Mouse (Mus musculus) midbrain, embryonic 11.5 days (tissue): ENCODE measurements around the gene 1700030K09Rik. TPM values are rescaled to one million over a fixed set of nuclear protein-coding genes. Genes with fewer than 3 reads are reported as not detected.

Experiments
- ATAC-seq: fragments of 200-750 bp; cut with Nextera tagmentation; 2 replicates; pipeline ENCODE4 v1.8.0; 2017; ENCODE audit warnings: moderate TSS enrichment, moderate library complexity; ENCODE audit not compliant: low FRiP score
- DNase-seq: peaks from one replicate; pipeline ENCODE4 v3.0.0; 2015; ENCODE audit warnings: low spot score; ENCODE audit errors: missing footprints
- H3K27ac ChIP-seq: fragments of 300-500 bp; sonication (generic); 2 replicates; pipeline ENCODE4 v1.5.1; 2014; ENCODE audit warnings: low read depth, low read length
- H3K27me3 ChIP-seq: fragments of 300-500 bp; sonication (generic); 2 replicates; pipeline ENCODE4 v1.6.1; 2014; ENCODE audit warnings: mild to moderate bottlenecking, low read length, moderate library complexity, mixed read lengths; ENCODE audit not compliant: control insufficient read depth, insufficient read depth
- H3K36me3 ChIP-seq: fragments of 300-500 bp; sonication (generic); 2 replicates; pipeline ENCODE4 v1.6.1; 2014; ENCODE audit warnings: mild to moderate bottlenecking, low read length, moderate library complexity, mixed read lengths; ENCODE audit not compliant: control insufficient read depth, insufficient read depth
- H3K4me1 ChIP-seq: fragments of 300-500 bp; sonication (generic); 2 replicates; pipeline ENCODE4 v1.6.1; 2014; ENCODE audit warnings: low read length; ENCODE audit not compliant: control insufficient read depth, insufficient read depth
- H3K4me2 ChIP-seq: fragments of 300-500 bp; sonication (generic); 2 replicates; pipeline ENCODE4 v1.6.1; 2014; ENCODE audit warnings: mild to moderate bottlenecking, moderate library complexity
- H3K4me3 ChIP-seq: fragments of 300-500 bp; sonication (generic); 2 replicates; pipeline ENCODE4 v1.5.1; 2014; ENCODE audit warnings: low read depth, low read length
- H3K9ac ChIP-seq: fragments of 300-500 bp; sonication (generic); 2 replicates; pipeline ENCODE4 v1.6.1; 2014; ENCODE audit warnings: low read length
- H3K9me3 ChIP-seq: fragments of 300-500 bp; sonication (generic); 2 replicates; pipeline ENCODE4 v1.6.1; 2016; ENCODE audit warnings: low read length; ENCODE audit not compliant: control insufficient read depth
- WGBS: fragments of 180-500 bp; shearing (Covaris S2); extraction: QIAGEN DNeasy Blood & Tissue Kit; methylation state at CpG from one replicate; pipeline ENCODE4 v1.1.7; 2014; 5-methylcytosine and 5-hydroxymethylcytosine counted together
- polyA plus RNA-seq: library from polyadenylated mRNA; unstranded; fragments of >200 nt; fragmentation: Nextera tagmentation; extraction: Ambion mirVana; gene quantifications from 2 replicates; pipeline ENCODE4 v1.2.1, GENCODE M21; 2014

Gene 1700030K09Rik
- polyA plus RNA-seq, 1 experiment from 2014 or later, result 13.5 TPM

DNA sequence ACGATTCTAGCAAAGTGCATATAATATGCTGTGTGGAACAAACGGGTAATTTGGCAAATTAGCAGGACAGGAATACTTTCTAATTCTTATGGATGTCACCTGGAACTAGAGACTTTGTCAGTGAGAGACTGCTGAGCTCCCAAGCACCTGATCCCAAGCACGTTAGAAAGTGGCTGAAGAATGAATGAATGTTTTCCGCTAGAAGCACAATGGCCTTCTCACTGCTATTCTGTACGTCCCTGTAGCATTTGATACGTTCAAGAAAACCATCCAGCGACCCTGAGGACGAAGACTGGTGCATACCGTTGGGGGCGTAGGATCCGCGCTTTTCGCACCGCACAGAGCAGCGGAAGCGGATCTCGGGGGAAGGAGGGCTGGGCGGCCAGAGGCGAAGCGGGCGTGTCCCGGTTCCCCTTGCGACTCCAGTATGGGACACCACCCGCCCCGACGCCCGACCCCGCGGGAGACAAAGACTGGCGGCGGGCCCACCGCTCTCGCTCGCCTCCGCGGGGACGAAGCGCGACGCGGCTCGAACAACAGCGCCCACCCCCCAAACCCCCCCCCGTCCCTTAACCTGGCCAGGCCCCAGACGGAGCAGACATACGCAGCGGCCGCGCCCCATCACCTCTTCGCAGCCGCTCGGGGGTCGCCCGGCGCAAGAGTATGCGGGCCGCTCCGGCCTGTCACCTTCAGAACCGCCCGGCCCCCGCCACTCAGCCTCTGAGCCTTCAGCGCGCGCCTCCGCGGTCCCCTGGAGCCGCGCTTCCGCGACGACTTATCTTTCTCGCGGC is 22.9 kb upstream of the 1700030K09Rik start:
- Histone ChIP-seq H3K27ac (peak overlapping the region; percentile 32; the same call in 1 of the 2 replicates), H3K4me1 (peaks cover 11% of the 10 kb centered on the region)
- DNase-seq, result peak; percentile 94

DNA sequence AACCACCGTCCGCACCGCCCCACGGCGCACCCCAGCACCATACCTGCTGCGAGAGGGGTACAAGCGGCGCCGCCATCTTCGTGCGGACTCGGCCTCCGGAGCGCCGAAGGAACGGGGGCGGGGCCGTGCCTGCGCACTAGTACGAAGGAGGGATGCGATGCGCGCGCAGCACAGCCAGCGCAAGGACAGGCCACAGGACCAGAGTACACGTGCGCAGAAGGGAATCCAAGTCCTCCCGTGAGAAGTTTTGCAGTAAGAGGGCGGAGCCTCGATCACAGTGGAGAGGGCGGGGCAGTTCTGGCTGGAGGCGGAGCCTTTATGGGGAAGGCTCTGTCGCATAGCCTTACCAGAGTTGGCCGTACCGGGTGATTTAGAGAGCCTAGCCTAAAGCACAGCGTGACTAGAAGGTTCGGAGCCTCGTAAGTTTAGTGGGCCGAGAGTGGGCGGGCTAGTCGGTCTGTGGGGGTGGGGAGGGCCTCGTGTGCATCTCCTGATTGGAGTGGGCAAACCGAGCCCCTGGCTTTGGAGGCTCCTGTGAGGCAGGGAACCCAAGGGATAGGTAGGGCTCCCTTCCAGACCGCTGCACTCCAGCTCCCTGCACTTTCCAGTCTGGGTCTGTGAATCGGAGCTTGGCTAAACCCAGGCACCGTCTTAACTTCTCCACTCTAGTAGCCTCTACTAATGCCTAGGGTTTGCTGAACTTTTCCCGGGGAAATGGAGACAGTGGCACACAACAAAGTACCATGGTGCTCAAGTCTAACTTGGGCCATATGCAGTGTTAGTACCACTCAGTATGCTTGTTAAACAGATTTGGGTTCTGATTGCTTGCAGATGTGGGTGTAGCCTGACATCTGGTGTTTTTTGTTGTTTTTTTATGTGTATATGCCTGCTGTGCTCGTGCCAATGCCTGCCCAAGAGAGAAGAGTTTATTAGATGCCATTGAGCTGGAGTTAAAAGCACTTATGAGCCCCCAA is 22.0 kb upstream of the 1700030K09Rik start, which contains the start of gene Eps15l1:
Gene Eps15l1, minus strand, starts transcription at position 99 of the 974 bp plus-strand sequence.
- peak within 1 kb of the TSS; percentile 64 for H3K4me2 ChIP-seq
- H3K27ac ChIP-seq, result peak within 1 kb of the TSS; percentile 32; the same call in 1 of the 2 replicates
- ATAC-seq (peak; percentile 97), DNase-seq (peak; percentile 100)
- no peaks in the 10 kb centered on the region for H3K9me3 ChIP-seq
- H3K4me3 ChIP-seq, result peak within 1 kb of the TSS; percentile 94
- H3K4me1 ChIP-seq, result peaks cover 11% of the 10 kb centered on the region
- H3K27me3 ChIP-seq, result no peaks in the 10 kb centered on the region
- H3K36me3 ChIP-seq, result 0 out of 2 replicates have a peak, but pooled peaks cover 3% of the 10 kb centered on the region
- peak within 1 kb of the TSS; percentile 87 for H3K9ac ChIP-seq
- WGBS, result 1% methylated on average over 48 of the region's 48 CpGs

More for the DNA sequence above, 22.9 kb upstream of the 1700030K09Rik start:
- Histone ChIP-seq H3K36me3 (0 out of 2 replicates have a peak, but pooled peaks cover 3% of the 10 kb centered on the region), H3K4me3 (peak overlapping the region; percentile 94), H3K27me3 (no peaks in the 10 kb centered on the region), H3K9ac (peak overlapping the region; percentile 87), H3K9me3 (no peaks in the 10 kb centered on the region), H3K4me2 (peak overlapping the region; percentile 64)
- peak; percentile 80 for ATAC-seq
- WGBS, result under 1% methylated on average over 66 of the region's 73 CpGs

DNA sequence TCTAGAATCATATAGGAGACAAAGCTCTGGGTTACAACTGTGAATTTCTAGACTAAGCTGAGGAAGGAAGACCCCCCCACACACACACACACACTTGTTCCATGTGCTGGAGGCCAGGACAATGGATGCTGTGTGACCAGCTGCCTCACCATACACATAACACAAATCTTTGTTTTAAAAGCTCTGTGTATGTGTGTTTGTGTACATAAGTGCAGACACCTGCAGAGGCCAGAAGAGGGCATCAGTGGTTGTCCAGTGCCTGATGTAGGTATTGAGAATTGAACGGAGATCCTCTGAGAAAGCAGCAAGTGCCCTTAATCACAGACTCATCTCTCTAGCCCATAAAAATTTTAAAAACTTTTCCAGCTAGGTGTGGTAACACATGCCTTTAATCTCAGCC is 20.8 kb upstream of the 1700030K09Rik start:
- ATAC-seq, result no peak
- Histone ChIP-seq H3K27me3 (no peaks in the 10 kb centered on the region), H3K27ac (no peak overlapping the region), H3K36me3 (0 out of 2 replicates have a peak, but pooled peaks cover 3% of the 10 kb centered on the region), H3K9ac (no peak overlapping the region), H3K4me2 (no peak overlapping the region), H3K9me3 (no peaks in the 10 kb centered on the region), H3K4me3 (no peak overlapping the region), H3K4me1 (peaks cover 11% of the 10 kb centered on the region)
- DNase-seq, result no peak
- 78% methylated on average over 1 of the region's 1 CpGs for WGBS

DNA sequence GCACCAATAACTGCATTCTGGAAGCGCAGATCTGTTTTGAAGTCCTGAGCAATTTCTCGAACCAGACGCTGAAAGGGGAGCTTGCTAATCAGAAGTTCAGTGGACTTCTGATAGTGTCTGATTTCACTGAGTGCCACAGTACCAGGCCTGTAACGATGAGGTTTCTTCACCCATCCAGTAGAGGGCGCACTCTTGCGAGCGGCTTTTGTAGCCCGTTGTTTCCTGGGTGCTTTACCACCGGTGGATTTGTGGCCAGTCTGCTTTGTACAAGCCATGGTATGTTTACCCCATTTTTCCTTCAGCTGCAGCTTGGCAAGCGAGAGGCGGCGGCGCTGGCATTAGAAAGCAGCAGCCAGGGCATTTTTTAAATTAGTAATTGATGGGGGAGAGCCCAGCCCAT is 14.0 kb upstream of the 1700030K09Rik start:
- H3K4me3 ChIP-seq, result no peak overlapping the region
- DNase-seq, result no peak
- no peaks in the 10 kb centered on the region for H3K36me3 ChIP-seq
- no peak overlapping the region for H3K27ac ChIP-seq
- no peaks in the 10 kb centered on the region for H3K9me3 ChIP-seq
- no peaks in the 10 kb centered on the region for H3K4me1 ChIP-seq
- 55% methylated on average over 13 of the region's 13 CpGs for WGBS
- H3K4me2 ChIP-seq, result no peak overlapping the region
- no peak for ATAC-seq
- no peak overlapping the region for H3K9ac ChIP-seq
- H3K27me3 ChIP-seq, result no peaks in the 10 kb centered on the region

DNA sequence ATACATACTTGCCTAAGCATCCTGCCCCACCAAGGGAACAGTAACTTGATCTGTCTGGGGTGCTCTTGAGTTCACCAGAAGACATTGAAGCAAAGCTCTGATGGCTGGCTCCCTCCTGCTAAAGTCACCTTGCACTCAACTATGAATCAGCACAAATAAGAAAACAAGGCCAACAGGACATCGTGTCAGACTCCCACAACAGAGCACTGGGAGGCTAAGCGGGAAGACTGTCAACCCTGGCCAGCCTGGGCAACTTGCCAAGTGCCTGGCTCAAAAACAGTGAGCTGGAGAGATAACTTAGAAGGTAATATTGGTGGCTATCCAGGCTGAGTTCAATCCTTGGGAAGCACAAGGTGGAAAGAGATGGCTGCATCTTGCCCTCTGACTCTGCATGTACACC is 8.7 kb upstream of the 1700030K09Rik start:
- DNase-seq, result no peak

DNA sequence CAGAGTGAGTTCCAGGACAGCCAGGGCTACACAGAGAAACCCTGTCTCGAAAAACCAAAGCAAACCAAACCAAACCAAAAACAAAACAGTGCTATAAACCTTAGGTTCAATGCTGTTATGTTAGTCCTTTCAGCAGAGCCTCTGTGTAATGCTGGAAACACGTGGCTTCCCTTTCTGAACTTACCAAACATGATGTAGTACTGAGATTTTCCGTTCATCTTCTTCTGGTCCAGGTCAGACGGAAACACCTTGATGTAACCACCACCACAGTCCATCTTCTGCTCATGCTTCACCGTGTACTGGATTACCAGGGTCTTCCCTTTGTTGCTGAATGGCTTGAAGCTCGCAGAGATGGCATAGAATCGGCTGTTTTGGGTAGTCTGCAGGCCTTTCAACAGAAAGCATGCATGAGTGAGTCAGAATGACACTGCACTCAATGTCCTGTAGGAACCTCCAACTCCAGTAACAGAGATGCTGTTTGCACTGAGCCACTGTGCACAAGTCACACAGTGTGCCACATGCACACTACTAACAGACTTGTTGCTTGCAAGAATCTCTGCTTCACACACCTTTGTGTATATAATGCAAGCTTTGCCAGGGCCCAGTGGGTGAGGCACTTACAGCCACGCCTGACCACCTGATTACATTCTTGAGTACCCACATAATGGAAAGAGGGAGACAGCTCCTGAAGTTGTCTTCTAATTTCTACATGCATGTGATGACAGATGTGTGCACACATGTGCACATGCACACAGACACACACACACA is 5.2 kb upstream of the 1700030K09Rik start:
- ATAC-seq (no peak), DNase-seq (no peak)
- H3K9me3 ChIP-seq, result no peaks in the 10 kb centered on the region
- H3K4me1 ChIP-seq, result 0 out of 2 replicates have a peak, but pooled peaks cover 3% of the 10 kb centered on the region
- H3K4me2 ChIP-seq, result no peak overlapping the region
- 71% methylated on average over 8 of the region's 8 CpGs for WGBS
- H3K4me3 ChIP-seq, result no peak overlapping the region
- no peaks in the 10 kb centered on the region for H3K36me3 ChIP-seq
- H3K27ac ChIP-seq, result no peak overlapping the region
- no peaks in the 10 kb centered on the region for H3K27me3 ChIP-seq
- no peak overlapping the region for H3K9ac ChIP-seq

More for the DNA sequence above, 8.7 kb upstream of the 1700030K09Rik start:
- H3K9me3 ChIP-seq, result no peaks in the 10 kb centered on the region
- no peak overlapping the region for H3K9ac ChIP-seq
- no peaks in the 10 kb centered on the region for H3K4me1 ChIP-seq
- no peak for ATAC-seq
- H3K4me2 ChIP-seq, result no peak overlapping the region
- no peak overlapping the region for H3K27ac ChIP-seq
- 67% methylated on average over 2 of the region's 2 CpGs for WGBS
- no peaks in the 10 kb centered on the region for H3K27me3 ChIP-seq
- H3K36me3 ChIP-seq, result no peaks in the 10 kb centered on the region
- no peak overlapping the region for H3K4me3 ChIP-seq

DNA sequence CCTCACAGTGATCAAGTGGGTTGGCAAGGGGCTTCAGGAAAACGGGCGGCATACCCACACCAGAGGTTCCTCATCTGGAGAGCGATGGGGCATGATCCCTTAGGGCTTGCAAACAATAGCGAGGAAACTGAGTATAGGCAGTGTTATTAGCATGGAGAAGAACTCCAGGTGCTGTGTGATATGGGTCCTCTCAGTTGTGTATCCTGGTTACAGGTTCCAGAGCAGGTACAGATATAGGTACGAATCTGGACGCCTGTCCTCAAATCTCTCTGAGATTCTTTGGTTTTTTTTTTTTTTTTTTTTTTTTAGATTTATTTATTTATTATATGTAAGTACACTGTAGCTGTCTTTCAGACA is 292 bp downstream of the 1700030K09Rik start:
- no peaks in the 10 kb centered on the region for H3K9me3 ChIP-seq
- H3K4me1 ChIP-seq, result 0 out of 2 replicates have a peak, but pooled peaks cover 3% of the 10 kb centered on the region
- DNase-seq (no peak), ATAC-seq (no peak)
- peak overlapping the region; percentile 61 for H3K9ac ChIP-seq
- H3K4me2 ChIP-seq, result peak overlapping the region; percentile 39
- no peaks in the 10 kb centered on the region for H3K36me3 ChIP-seq
- H3K4me3 ChIP-seq, result peak overlapping the region; percentile 30
- no peak overlapping the region for H3K27ac ChIP-seq
- no peaks in the 10 kb centered on the region for H3K27me3 ChIP-seq
- WGBS, result 48% methylated on average over 6 of the region's 6 CpGs

DNA sequence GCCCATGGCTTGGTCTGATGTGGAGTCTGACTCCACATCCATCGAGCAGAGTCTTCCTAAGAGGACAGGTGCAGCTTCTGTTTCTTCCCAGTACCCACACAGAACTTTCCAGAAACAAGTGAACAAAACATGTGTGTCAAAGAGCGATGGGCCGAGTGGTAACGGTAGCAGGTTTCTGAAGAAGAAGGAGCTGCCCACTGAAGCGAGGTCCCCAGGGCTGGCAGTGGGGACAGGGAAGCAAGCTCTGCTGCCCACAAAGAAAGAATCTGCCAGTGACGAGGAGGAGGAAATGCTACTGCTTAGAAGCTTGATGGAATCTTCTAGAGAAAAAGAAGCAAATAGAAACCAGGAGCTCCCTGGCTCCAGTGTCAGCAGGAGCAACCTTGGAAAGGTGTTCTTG is 1.4 kb downstream of the 1700030K09Rik start:
- Histone ChIP-seq H3K9me3 (no peaks in the 10 kb centered on the region), H3K36me3 (peaks cover 3% of the 10 kb centered on the region; the same call in 1 of the 2 replicates), H3K4me1 (0 out of 2 replicates have a peak, but pooled peaks cover 3% of the 10 kb centered on the region), H3K27me3 (no peaks in the 10 kb centered on the region), H3K27ac (no peak overlapping the region), H3K4me2 (no peak overlapping the region), H3K9ac (no peak overlapping the region), H3K4me3 (no peak overlapping the region)
- DNase-seq (no peak), ATAC-seq (no peak)
- 94% methylated on average over 6 of the region's 6 CpGs for WGBS
